Mouse (Mus musculus) left cerebral cortex, adult 11 months (tissue): Measurements from ENCODE around the gene Me1.

ENCODE experiments used
- DNase-seq: peaks from one replicate; pipeline ENCODE4 v3.0.0; 2022; ENCODE audit warnings: low spot score

Me1 gene

DNA sequence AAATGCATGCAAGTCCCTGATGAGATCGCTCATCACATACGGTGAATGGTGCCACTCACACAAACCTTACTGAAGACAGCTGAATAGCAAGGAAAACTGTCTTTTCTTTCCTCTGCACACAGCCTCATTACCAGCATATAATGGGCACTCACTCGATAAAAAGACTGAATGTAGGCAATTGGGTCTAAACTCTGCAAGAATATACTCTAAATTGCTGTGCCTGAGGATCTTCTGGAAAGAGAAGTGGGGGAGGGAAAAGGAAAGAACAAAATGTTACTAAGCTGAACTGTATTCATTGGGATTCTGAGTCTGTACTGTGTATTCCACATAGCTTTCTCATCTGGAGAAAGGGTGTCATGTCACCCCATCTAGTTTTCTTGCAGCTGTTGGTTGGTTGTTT is 152.3 kb downstream of the Me1 start:
- DNase-seq: no peak

DNA sequence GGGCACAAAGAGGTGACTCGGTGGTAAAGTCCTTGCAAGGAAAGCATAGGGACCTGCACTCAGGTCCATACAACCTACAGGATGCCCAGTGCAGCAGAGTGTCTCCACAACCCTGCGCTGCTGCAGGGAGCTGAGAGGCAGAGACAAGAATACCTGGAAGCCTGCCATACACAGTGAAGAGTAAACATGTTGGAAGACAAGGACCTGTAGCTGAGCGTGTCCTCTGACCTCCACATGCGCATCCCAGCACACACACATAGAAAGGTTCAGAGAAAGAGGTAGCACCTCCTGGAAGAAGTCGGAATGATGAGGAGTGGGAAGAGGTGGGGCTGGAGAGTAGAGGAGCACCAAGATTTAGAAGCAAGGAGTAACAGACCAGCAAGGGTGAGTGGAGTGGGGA is 161.7 kb downstream of the Me1 start:
- no peak for DNase-seq
